Comparison of ENCODE assay signal across 14 mouse cellular contexts in genomic region chr16:18428516-18429042, GRCm38 (mm10). TPM values are rescaled to one million over a fixed set of nuclear protein-coding genes. Genes with fewer than 3 reads are reported as not detected.
DNase-seq lines count a peak whose midpoint lies in the region; ATAC-seq and TF ChIP-seq lines count a peak whose summit lies in the region.
"Had no signal": no experiment of that assay in that cellular context is flagged by ENCODE, and none has a peak within 500 bp of the region (broad histone marks: within the 10 kb centered on the region; RNA-seq: fewer than 3 reads in every experiment).

No protein-coding gene starts in this region.

- TF ChIP-seq CTCF in G1E (IDR thresholded peaks at IDR 0.05; ENCODE audit: low read depth, low read length) = no peak

- no peak for DNase-seq in heart, postnatal 4 days
- DNase-seq in G1E (ENCODE audit: low spot score) = peak; percentile 57
- no peak for DNase-seq in retina, postnatal 1 day
- DNase-seq in kidney, adult 11 months = no peak
- DNase-seq: adrenal gland, adult 8-10 months; cerebellum, adult 8-10 months; kidney, adult 2 months; thymus, postnatal 25 days had no signal

- peak overlapping the region; percentile 29 for H3K4me2 ChIP-seq in heart, embryonic 12.5 days
- H3K4me2 ChIP-seq: heart, embryonic 15.5 days; neural tube, embryonic 13.5 days had no signal

- no peaks in the 10 kb centered on the region for H3K27me3 ChIP-seq in heart, embryonic 12.5 days (replicated peaks)
- H3K27me3 ChIP-seq in G1E (ENCODE audit: insufficient read depth, low read length) = no peaks in the 10 kb centered on the region
- H3K27me3 ChIP-seq: heart, embryonic 15.5 days; neural tube, embryonic 13.5 days had no signal

- peak overlapping the region; percentile 59 for H3K27ac ChIP-seq in heart, embryonic 12.5 days (ENCODE audit: poor library complexity, severe bottlenecking)
- H3K27ac ChIP-seq: heart, embryonic 15.5 days; neural tube, embryonic 13.5 days had no signal

- peaks cover 5% of the 10 kb centered on the region for H3K36me3 ChIP-seq in heart, embryonic 12.5 days
- H3K36me3 ChIP-seq in G1E (replicated peaks) = peaks cover 47% of the 10 kb centered on the region
- H3K36me3 ChIP-seq: heart, embryonic 15.5 days had no signal

- H3K9me3 ChIP-seq in heart, embryonic 12.5 days (replicated peaks) = no peaks in the 10 kb centered on the region
- no peaks in the 10 kb centered on the region for H3K9me3 ChIP-seq in G1E (replicated peaks)
- H3K9me3 ChIP-seq: heart, embryonic 15.5 days; neural tube, embryonic 13.5 days had no signal

- H3K9ac ChIP-seq in heart, embryonic 12.5 days = peak overlapping the region; percentile 7; the same call in 1 of the 2 replicates
- H3K9ac ChIP-seq: heart, embryonic 15.5 days; neural tube, embryonic 13.5 days had no signal

- no peak overlapping the region for H3K4me3 ChIP-seq in heart, embryonic 12.5 days
- peak overlapping the region; percentile 64; the same call in 1 of the 2 replicates for H3K4me3 ChIP-seq in G1E (ENCODE audit: low read depth, low read length)
- H3K4me3 ChIP-seq: heart, embryonic 15.5 days; neural tube, embryonic 13.5 days had no signal

- peaks cover 38% of the 10 kb centered on the region for H3K4me1 ChIP-seq in heart, embryonic 12.5 days (replicated peaks)
- peaks cover 82% of the 10 kb centered on the region for H3K4me1 ChIP-seq in G1E (ENCODE audit: insufficient read depth, low read depth, low read length)

- peak; percentile 86 for ATAC-seq in heart, embryonic 12.5 days (ENCODE audit: insufficient number of reproducible peaks, low FRiP score)
- peak; percentile 74 for ATAC-seq in G1E (ENCODE audit: extremely low read depth, insufficient number of reproducible peaks, low FRiP score, poor library complexity, severe bottlenecking)
- ATAC-seq in erythroblast, adult 5-6 weeks (replicated peaks; ENCODE audit: low FRiP score, poor library complexity, severe bottlenecking) = peak; percentile 73
- peak; percentile 57 for ATAC-seq in megakaryocyte progenitor cell, adult 5-6 weeks (replicated peaks; ENCODE audit: poor library complexity)
- ATAC-seq in activated CD4-positive, CD25-positive, alpha-beta regulatory T cell, adult 4 months = no peak

- 50% methylated on average over 7 of the region's 7 CpGs for WGBS in heart, embryonic 12.5 days

RNA-seq across cellular contexts. Expression of gene Comt, which starts 1.9 kb away (rescaled TPM):
- 88.2 and 90.8 TPM in 2 replicates for polyA plus RNA-seq in heart, embryonic 12.5 days (2016; fragmentation: Nextera tagmentation; extraction: Ambion mirVana)
- total RNA-seq in heart, postnatal 4 days (2021) = 100 to 1,000 TPM; 116 to 122 TPM
- 51.1 and 59.0 TPM in 2 replicates for total RNA-seq in G1E (2014; fragmentation: Nextera tagmentation)
- 36.7 and 53.7 TPM in 2 replicates for total RNA-seq in G1E (2017)
- polyA plus RNA-seq in G1E (2012) = 25.2 and 47.5 TPM in 2 replicates
- 27.9 and 29.9 TPM in 2 replicates for total RNA-seq in erythroblast, adult 5-6 weeks (2015; ENCODE audit: low replicate concordance)
- 26.8 and 29.1 TPM in 2 replicates for total RNA-seq in erythroblast, adult 5-6 weeks (2017; ENCODE audit: low replicate concordance)
- total RNA-seq in megakaryocyte progenitor cell, adult 5-6 weeks (2015) = 42.8 and 55.1 TPM in 2 replicates
- total RNA-seq in megakaryocyte progenitor cell, adult 5-6 weeks (2017) = 42.3 and 47.1 TPM in 2 replicates
- 10 to 100 TPM; 45.6 to 60.6 TPM for polyA plus RNA-seq in activated CD4-positive, CD25-positive, alpha-beta regulatory T cell, adult 4 months (2017; shearing (Covaris generic))

RNA-seq across cellular contexts. Expression of gene Txnrd2, which starts 2.4 kb away (rescaled TPM):
- 34.9 and 37.2 TPM in 2 replicates for polyA plus RNA-seq in heart, embryonic 12.5 days (2016; fragmentation: Nextera tagmentation; extraction: Ambion mirVana)
- 10 to 100 TPM; 26.7 to 29.0 TPM for total RNA-seq in heart, postnatal 4 days (2021)
- total RNA-seq in G1E (2014; fragmentation: Nextera tagmentation) = 25.3 and 50.3 TPM in 2 replicates
- total RNA-seq in G1E (2017) = 12.8 and 18.3 TPM in 2 replicates
- polyA plus RNA-seq in G1E (2012) = 16.4 and 18.5 TPM in 2 replicates
- total RNA-seq in erythroblast, adult 5-6 weeks (2015; ENCODE audit: low replicate concordance) = 274 and 358 TPM in 2 replicates
- 493 and 499 TPM in 2 replicates for total RNA-seq in erythroblast, adult 5-6 weeks (2017; ENCODE audit: low replicate concordance)
- 14.3 and 23.0 TPM in 2 replicates for total RNA-seq in megakaryocyte progenitor cell, adult 5-6 weeks (2015)
- total RNA-seq in megakaryocyte progenitor cell, adult 5-6 weeks (2017) = 12.5 and 20.6 TPM in 2 replicates
- 10 to 100 TPM; 16.2 to 21.6 TPM for polyA plus RNA-seq in activated CD4-positive, CD25-positive, alpha-beta regulatory T cell, adult 4 months (2017; shearing (Covaris generic))

Comparison
In these comparisons a context has a peak if more than half of its experiments do, and no peak if none do; other contexts are left out.
1. RNA of gene Txnrd2, which starts 2.4 kb away (total RNA-seq): 274 to 499 TPM in erythroblast, adult 5-6 weeks; 12.8 to 50.3 TPM in G1E, 26.7 to 29.0 TPM in heart, postnatal 4 days and 12.5 to 23.0 TPM in megakaryocyte progenitor cell, adult 5-6 weeks; every median in the first group is over 4 times any median in the second.